Mouse (Mus musculus): Measurements from ENCODE around the gene Col5a2.
"Not testable (repeated sequence)": the region's sequence is repeated elsewhere in the genome, so short reads cannot be mapped to it uniquely, and the experiment has no call there.

Gene Col5a2

DNA sequence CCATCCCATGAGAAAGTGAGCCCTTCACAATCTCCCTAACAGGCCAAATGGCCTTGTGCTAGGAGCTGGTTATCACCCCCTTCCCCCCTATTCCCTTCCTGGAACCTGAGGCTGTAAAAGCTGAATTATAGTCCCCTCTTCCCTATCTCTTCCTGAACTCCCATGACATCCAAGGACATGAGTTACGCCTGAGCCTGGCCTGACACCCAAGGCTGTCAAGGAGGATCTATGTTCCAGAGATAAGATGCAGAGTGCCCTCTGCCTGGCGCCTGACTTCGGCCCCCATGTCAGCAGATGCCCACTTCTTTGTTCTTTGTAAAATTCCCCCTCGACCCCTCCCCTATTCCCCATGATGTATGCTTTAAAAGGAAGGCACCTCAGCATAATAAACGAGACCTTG lies 73.9 kb downstream of the Col5a2 start:
- not testable (repeated sequence) for DNase-seq (ENCODE audit: low spot score in 2 of 2)

DNA sequence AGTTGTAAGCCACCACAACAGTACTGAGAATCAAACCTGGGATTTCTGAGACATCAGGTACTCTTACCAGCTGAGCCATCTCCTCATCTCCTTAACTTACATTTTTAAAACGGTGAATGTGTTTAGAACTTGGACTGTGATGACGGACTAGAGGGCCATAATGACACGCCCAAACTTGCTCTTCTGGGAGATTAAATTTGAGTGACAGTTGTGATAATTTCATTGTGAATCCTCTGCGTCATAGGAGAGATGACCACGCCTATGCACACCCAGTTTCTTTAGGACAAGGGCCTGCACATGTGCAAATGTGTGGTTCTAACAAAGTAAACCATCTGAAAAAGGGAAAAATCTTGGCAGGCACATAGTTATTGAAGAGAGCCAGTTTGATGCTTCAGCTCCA lies 79.2 kb downstream of the Col5a2 start:
- DNase-seq (ENCODE audit: low spot score in 2 of 2), result no peak

DNA sequence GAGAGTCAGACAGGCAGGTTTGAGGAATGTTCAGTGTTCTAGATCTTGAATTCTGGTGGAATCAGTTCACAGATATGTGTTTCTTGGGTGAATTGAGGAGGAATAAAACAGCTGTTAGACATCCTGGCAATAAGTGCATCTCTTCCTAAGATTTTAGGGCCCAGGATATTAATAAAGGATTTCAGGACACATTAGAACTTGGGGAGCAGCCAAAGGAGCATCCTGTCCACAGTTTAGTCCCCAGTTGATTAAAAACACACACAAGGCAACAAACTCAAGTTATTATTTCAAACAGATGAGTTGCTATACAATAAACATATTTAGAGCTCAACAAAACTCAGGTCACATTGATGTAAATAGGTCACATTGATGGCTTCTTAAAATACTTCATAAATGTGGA lies 82.5 kb downstream of the Col5a2 start:
- DNase-seq (ENCODE audit: low spot score in 2 of 2), result no peak

DNA sequence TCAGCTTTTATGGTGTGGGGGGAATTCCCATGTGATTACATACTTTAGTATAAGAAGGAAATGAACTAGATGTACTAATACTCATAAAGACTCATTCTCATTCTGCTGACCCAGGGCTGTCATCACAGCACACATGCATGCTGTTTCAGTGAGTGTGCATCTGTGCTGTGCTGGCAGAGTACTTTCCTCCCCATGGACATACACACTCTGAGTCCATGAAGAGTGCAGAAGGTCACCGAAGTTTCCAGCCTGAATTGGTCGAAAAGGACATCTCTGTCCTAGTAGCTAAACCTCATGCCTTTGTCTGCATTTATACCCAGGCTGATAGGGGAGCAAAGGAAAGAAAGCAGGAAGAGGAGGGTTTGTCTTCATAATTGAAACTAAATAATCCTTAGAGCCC lies 83.2 kb downstream of the Col5a2 start:
- no peak for DNase-seq (ENCODE audit: low spot score in 2 of 2)

DNA sequence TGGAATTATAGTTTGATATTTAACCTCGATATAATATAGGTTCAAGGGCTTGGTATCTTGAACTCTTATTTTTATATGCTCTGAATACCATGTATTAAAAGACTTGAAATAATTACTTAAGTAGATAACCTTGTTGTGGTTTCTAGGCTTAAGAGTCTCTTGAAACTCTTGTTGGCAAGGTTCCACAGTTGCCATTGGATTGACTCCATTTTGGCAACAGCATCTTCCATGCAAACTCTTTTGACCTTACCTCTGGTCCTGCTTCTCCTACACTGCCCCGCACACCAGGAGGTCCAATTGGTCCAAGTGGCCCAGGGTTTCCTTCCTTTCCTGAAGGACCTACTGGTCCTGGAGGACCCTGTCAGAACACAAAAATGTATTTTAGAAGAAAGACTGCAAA lies 121.2 kb downstream of the Col5a2 start:
- DNase-seq (ENCODE audit: low spot score in 2 of 2), result no peak

DNA sequence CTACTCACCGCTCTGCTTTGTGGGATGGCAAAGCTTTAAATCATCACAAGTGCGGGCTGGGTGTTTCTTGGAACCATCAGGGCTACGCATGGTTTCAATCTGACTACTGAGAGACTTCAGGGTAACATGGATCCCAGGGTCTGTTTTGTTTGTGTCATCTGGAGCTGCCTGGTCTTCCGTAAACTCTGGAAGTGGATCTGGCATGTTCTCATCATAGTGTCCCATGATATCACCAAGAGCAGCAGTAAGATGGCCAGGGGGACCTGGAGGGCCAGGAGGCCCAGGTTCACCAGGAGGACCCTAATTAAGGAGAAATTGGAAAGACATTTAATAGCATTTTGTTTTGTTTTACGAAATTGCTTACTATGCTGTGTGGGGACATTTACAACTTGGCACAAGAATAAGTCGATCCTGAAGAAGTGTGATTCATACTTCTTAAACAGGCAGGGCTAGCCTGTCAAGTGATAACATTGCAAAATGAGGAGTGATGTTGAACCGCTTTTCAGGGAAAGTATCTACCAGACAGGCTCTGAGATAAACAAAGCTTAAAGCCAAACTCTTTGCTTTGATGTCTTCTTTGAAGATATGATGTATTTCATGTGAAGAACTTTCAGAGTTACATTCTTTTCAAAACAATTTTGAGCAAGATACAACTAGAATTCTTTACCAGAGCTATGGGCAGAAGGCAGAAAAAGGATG lies 122.9 kb downstream of the Col5a2 start:
- DNase-seq (ENCODE audit: low spot score in 2 of 2), result no peak

DNA sequence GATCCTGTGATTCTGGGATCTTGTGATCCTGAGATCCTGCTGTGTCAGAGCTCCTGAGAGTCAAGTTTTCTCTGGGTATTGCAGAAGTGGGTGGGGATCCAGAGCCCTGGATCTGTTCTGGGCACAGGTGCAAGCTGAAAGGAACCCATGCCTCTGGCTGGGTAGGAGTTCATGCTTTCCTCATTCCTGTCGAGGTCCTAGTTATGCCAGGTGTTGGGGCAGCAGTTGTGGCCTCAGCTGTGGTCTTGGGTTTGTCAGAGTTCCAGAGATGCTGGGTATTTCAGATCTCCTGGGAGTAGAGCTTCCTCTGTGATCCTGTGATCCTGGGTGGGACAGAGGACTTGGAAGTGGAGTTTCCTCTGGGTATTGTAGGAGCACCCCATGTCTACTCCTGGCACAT lies 137.7 kb downstream of the Col5a2 start:
- DNase-seq (ENCODE audit: low spot score in 2 of 2), result no peak

DNA sequence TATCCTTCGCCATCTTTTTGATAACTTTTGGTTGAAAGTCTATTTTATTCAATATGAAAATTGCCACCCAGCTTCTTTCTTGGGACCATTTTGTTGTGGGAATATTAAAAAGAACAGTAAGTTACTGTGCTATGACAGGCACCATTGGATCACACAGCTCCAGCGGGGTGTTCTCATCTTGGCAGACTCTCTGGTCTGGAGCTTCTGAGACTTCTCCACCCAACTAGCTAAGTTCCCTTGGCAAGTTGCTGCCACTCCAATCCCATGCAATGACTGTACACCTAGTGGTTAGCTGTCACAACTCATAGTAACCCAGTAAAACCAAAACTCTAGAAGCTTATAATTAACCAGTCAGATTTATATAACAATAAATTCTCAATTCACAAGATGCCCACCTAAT lies 139.8 kb downstream of the Col5a2 start:
- no peak for DNase-seq (ENCODE audit: low spot score in 2 of 2)

DNA sequence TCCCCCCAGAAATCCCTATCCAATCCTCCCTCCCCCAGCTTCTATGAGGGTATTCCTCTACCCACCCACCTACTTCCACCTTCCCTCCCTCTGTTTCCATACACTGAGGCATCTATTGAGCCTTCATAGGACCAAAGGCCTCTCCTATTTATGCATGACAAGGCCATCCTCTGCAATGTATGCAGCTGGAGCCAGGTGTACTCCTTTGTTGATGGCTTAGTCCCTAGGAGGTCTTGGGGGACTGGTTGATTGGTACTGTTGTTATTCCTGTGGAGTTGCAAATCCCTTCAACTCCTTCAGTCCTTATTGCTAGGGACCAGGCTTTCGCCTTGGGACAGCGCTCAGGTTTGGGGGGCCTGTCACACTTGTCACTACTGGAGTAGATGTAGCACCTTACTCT lies 143.4 kb downstream of the Col5a2 start:
- DNase-seq (ENCODE audit: low spot score in 2 of 2), result no peak

DNA sequence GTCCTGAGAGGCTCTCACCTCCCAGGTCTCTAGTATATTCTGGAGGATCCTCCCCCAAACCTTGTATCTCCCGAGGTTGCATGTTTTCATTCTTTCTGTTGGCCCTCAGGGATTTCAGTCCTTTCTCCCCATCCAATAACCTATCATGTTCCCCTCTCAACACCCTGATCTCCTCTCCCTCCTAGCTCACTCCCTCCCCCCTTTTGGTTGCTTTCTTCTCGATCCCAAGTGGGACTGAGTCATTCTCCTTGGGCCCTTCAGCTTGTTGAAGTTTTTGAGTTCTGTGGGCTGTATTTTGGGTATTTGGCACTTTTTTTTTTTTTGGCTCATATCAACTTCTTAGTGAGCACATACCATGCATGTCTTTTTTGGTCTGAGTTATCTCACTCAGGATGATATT lies 143.9 kb downstream of the Col5a2 start:
- no peak for DNase-seq (ENCODE audit: low spot score in 2 of 2)

DNA sequence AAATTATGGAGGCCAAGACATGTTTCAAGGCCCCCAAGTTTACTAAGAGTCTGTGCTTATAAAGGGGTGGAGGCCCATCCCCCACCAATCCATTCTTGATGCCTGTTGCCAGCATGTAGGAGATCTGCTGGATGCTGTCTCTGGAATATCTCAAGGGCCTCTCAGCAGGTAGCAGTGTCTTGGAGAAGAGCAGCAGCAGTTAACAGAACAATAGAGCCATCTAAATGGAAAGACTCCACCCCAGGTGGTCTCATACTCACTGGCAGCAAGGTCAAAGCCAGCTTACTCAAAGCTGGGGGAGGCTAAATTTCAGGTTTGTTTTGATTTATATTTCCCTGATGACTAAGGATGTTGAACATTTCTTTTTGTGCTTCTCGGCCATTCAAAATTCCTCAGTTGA lies 145.1 kb downstream of the Col5a2 start:
- no peak for DNase-seq (ENCODE audit: low spot score in 2 of 2)

DNA sequence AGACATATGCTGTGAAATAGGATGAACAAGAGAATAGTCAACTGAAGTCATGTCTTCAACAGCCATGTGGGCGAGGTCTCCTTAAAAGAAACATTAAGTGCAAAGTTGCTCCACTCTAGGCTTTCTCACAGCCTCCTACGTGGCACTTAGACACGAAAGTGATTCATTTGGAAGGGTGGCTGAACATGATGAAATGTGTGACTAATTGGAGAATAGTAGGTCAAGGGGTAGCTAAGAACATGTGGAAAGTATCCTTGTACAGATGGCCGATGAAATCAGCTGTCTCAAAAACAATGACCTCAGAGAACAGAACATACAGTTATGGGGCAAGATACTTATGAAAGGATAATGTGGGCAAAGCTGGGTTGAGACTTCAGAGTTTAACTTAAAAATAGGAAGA lies 147.1 kb downstream of the Col5a2 start:
- DNase-seq (ENCODE audit: low spot score in 2 of 2), result peak; percentile 18 to 19

DNA sequence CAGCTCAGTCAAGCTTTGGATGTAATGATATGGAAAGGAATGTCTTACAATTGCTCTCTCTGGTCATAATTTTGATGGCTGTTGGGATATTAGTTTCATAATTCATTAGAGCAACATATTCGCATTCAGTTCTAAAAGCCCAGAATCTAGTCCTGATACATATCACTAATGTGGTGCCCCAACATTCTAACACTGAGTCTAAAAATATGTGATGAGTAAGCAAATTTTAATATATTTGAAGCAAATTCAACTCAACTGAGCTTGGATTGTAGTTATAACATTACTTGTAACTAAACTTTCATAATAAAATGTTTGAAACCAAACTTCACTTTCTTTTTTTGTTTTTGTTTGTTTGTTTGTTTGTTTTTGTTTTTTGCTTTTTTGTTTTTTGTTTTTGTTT lies 173.9 kb downstream of the Col5a2 start:
- DNase-seq (ENCODE audit: low spot score in 2 of 2), result no peak

All from frontal cortex, postnatal 36 days (tissue).